Mouse (Mus musculus) lung, postnatal 14 days (tissue): ENCODE data around the gene Spaca4.

Experiments
- DNase-seq: peaks from one replicate; pipeline ENCODE4 v3.0.0; 2021

Spaca4 gene

GRCm38 (mm10) chr7:45693921-45694591, 31.6 kb downstream of the Spaca4 start, which contains the start of gene Sec1:
Gene Sec1, minus strand, starts transcription at chr7:45694402.
- DNase-seq = no peak

GRCm38 (mm10) chr7:45692364-45692763, 33.2 kb downstream of the Spaca4 start:
- DNase-seq = no peak

GRCm38 (mm10) chr7:45689800-45690199, 35.8 kb downstream of the Spaca4 start:
- DNase-seq = no peak

- DNase-seq = no peak
Observed at GRCm38 (mm10) chr7:45689099-45689498, 36.5 kb downstream of the Spaca4 start.

- no peak for DNase-seq
Observed at GRCm38 (mm10) chr7:45686841-45687240, 38.8 kb downstream of the Spaca4 start.

GRCm38 (mm10) chr7:45685811-45686210, 39.8 kb downstream of the Spaca4 start:
- DNase-seq = no peak

- DNase-seq = no peak
Observed at GRCm38 (mm10) chr7:45683396-45684050, 42.1 kb downstream of the Spaca4 start, which contains the start of gene Ntn5. Gene Ntn5, plus strand, starts transcription at chr7:45684022.

GRCm38 (mm10) chr7:45682144-45683126, 43.2 kb downstream of the Spaca4 start:
- peak; percentile 95 for DNase-seq

- peak; percentile 53 for DNase-seq
Observed at GRCm38 (mm10) chr7:45681046-45681736, 44.4 kb downstream of the Spaca4 start.

GRCm38 (mm10) chr7:45679966-45680621, 45.5 kb downstream of the Spaca4 start:
- peak; percentile 44 for DNase-seq

GRCm38 (mm10) chr7:45678513-45678912, 47.1 kb downstream of the Spaca4 start:
- no peak for DNase-seq

- no peak for DNase-seq
Observed at GRCm38 (mm10) chr7:45677627-45678295, 47.9 kb downstream of the Spaca4 start.
